Mouse (Mus musculus) T-helper 1 cell (primary cell): ENCODE data around the gene Arid3c.
"Not testable (repeated sequence)": the region's sequence is repeated elsewhere in the genome, so short reads cannot be mapped to it uniquely, and the experiment has no call there.

Experiments used
- in situ Hi-C: fragments of 300-600 bp; cut with MboI, MseI; formaldehyde crosslinking; loops from one replicate; pipeline ENCODE4 v1.15.1; 2025; ENCODE audit warnings: high pct_unique_total_duplicates

Gene Arid3c

DNA sequence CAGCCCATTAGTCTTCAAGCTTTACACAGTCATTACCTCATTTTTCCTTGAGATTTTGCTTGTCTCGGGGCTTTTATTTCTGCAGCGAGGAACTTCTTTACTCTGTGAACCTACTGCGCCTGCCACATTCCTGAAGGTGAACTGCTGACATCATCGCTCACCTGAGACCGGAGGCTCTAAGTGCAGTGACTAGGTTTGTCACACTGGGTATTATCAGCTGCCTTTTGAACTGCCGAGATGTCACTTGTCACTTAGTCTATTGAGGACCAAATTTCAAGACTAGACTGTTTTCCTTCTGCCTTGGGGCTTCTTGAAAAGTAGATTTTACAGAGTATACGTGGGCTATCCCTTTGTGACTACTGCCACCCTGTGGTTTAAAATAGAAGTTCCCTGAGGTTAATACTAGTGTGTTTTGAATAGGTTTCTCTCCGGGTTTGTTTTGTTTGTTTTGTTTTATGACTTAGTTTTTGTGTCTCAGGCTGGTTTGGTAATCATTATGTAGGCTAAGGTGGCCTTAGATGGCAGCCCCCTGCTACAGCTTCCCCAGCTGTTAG lies 22.7 kb downstream of the Arid3c start:
- in situ Hi-C loops = loop anchor here (25.0 kb wide), 1 partner anchor 996 kb away; the partner anchor contains the start of genes Aptx and Dnaja1

DNA sequence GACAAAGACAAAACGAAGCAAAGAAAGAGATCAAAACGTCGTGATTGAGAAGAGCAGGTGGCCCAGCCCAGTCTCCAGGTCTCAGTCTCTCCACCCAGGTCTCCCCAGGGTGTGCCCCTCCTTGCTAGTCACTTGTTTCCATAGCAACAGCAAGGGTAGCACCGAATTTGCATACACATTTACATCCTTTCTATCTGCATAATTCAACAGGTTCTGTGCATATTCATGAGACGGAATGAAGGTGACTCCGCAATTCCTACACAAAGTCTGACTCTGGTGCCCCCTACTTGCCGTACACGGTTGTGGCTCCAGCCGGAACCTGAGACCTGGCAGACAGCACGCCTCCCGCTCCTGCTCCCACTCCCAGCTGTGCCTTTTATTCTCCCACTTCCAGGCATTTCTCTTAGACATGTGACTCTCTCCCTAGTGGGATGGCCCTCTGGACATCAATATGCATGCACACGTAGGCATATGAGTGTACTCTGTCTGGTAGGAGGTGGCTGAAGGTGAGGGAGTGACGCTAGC lies 23.9 kb downstream of the Arid3c start:
- in situ Hi-C loops = loop anchor here (25.0 kb wide), 1 partner anchor 995 kb away; the partner anchor contains the start of genes Aptx and Dnaja1

GRCm38 (mm10) chr4:41705922-41706754 lies 24.8 kb downstream of the Arid3c start:
- in situ Hi-C loops = loop anchor here (25.0 kb wide), 1 partner anchor 994 kb away; the partner anchor contains the start of genes Aptx and Dnaja1

GRCm38 (mm10) chr4:41704651-41705050 lies 26.3 kb downstream of the Arid3c start:
- in situ Hi-C loops = loop anchor here (25.0 kb wide), 1 partner anchor 992 kb away; the partner anchor contains the start of genes Aptx and Dnaja1

DNA sequence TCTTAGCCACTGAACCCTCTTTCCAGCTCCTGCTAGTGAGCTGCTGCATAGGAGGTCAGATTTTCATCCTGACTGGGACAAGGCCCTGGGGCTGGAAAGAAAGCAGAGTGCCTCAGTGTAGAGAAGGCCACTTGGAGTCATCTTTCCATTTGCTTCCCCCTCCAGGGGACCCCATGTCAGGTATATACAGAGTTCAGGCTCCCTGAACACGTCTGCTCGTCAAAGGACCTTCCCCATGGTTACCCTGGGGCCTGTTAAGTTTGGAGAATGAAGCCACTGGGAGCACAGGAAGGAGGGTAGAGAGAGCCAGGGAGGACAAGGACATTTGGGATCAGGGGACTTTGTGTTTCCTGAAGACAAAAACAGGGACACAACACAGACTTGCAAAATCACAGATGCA lies 28.7 kb downstream of the Arid3c start:
- in situ Hi-C loops = loop anchor here (25.0 kb wide), 1 partner anchor 990 kb away; the partner anchor contains the start of genes Aptx and Dnaja1

GRCm38 (mm10) chr4:41700224-41700623 lies 30.7 kb downstream of the Arid3c start:
- in situ Hi-C loops = loop anchor here (25.0 kb wide), 1 partner anchor 988 kb away; the partner anchor contains the start of genes Aptx and Dnaja1

GRCm38 (mm10) chr4:41699783-41700182 lies 31.2 kb downstream of the Arid3c start, which contains the start of gene Il11ra1:
TSS of gene Il11ra1 (plus strand) at chr4:41699989.
- in situ Hi-C loops = loop anchor here (5.0 to 25.0 kb wide), 2 partner anchors 473 to 987 kb away; partner anchors contain the start of genes Aptx and Dnaja1

DNA sequence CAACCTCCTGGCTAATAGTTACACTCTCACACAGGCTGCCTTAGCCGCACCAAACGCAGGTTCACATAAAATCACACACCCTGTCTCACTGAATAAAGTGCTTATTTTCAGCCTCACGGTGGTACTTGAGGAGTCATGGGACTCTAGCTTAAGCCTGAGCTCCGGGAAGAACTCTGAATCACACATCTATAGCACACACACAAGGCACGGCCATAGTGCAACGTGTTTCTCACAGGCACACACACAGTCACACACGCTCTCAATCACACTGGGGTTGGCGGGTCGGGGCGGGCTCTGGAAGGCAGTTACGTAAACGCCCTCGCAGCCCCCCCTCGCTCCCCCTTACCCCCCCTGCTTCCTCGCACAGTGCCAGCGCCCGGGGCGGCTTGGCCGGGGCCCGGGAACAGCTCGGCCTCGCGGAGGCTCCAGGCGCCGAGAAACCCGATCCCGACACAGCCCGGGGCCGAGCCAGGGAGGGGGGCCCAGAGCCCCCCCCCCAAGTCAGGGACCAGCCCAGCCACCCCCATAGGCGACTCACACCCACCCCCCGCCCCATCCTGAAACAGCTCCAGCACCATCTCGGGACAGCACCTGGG lies 32.4 kb downstream of the Arid3c start:
- in situ Hi-C loops = loop anchor here (5.0 kb wide), 1 partner anchor 474 kb away; no protein-coding TSS in a partner anchor

DNA sequence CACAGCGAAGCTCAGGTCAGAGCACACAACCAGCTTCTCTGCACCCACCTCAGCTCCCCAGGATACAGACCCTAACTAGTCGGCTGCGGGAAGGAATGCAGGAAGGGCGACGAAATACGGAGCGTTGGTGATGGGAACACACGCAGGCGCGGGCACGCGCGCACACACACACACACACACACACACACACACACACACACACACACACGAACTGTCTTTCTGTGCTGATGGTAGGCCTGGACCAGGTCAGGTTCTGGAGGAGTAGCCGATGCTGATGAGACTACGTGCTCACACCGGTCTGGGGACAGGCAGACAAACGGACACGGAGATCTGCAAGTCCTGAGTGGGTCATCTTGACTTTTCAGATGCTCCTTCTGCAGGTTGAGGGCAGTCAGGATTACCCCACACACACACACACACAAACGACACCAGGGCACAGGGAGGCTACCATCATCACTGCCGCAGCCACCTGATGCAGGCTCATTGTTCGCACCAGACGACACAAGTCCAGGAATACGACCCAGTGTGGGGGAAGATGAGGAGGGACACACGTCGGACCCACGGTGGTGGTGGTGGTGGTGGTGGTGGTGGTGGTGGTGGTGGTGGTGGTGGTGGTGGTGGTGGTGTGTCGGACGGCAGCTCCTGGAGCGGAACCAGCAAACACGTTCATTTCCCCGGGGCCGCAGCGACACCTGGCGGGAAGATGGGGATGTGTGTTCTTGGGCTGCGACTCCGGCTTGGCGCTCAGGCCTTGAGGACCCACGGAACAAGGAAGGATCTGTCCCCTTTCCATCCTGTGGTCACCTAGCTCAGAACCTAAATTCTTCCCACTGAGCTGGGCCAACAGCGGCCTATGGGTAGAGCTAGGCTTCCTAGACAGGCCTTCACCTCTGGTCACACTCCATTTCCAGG lies 33.8 kb downstream of the Arid3c start, which contains the start of gene Cntfr:
Gene Cntfr (minus strand): TSS at position 160 of the 912 bp plus-strand sequence.
- in situ Hi-C loops = loop anchor here (5.0 kb wide), 1 partner anchor 475 kb away; no protein-coding TSS in a partner anchor

- in situ Hi-C loops = loop anchor here (5.0 kb wide), 1 partner anchor 476 kb away; no protein-coding TSS in a partner anchor
These were observed 34.5 kb downstream of the Arid3c start for GRCm38 (mm10) chr4:41696452-41696851.

DNA sequence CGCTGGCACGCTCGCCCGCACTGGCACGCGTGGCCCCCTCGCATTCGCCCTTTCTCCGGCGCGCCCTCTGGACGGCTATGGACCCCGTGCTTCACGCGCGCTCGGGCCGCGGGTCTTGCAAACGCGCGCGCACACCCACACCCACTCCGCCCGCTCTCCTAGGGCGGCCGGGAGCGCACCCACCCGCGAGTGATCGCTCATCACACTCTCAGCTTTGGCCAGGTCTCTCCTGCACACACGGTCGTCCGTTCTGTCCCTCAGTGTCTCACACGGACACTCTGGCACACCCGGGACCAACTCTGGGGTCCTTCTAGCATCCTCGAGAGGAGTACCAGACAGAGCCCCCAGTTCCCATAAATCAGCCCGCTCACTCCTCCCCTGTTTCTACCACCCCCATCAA lies 35.1 kb downstream of the Arid3c start:
- in situ Hi-C loops = loop anchor here (5.0 kb wide), 1 partner anchor 477 kb away; no protein-coding TSS in a partner anchor

DNA sequence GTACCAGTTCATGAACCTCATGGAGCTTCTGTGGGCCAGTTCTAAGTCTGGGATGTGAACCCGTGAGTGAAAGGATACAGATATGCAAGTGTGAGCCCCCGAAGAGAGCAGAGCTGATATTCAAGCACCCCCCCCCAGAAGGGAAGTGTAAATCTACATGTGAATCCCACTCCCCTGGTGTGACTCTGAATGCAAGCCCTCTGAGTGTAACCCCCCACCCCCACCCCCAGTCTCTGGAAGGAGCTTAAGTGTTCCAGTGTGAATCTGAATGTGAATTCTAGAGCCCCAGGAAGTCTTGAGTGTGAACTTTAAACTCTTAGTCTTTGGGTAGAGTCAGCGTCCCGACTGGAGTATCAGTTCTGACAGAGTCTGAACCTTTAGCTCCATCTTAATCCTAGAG lies 37.4 kb downstream of the Arid3c start:
- in situ Hi-C loops = loop anchor here (5.0 kb wide), 1 partner anchor 979 kb away; no protein-coding TSS in a partner anchor

DNA sequence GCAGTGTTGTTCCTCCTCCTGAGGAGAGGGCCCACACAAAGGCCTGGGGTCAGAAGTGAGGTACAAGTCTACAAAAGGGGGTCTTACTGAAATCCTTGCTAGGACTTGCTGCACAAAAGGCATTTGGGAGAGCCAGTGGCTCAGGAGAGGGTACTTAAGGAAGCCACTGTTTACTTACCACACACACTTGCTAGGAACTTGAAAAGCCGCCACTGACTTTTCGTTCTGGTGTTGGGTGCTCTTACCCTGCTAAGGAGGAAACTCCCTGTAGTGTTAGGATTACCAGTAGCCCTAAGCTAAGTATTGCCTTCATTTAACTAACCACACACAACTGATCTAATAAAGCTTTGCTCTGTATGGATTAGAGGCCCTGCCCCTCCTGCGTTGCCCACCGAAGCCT lies 40.9 kb downstream of the Arid3c start:
- in situ Hi-C loops = loop anchor here (5.0 kb wide), 1 partner anchor 982 kb away; no protein-coding TSS in a partner anchor

- in situ Hi-C loops = not testable (repeated sequence)
These were observed 42.4 kb downstream of the Arid3c start for GRCm38 (mm10) chr4:41688562-41688961.

- in situ Hi-C loops = not testable (repeated sequence)
These were observed 45.0 kb downstream of the Arid3c start for GRCm38 (mm10) chr4:41685882-41686492.

- in situ Hi-C loops = not testable (repeated sequence)
These were observed 46.0 kb downstream of the Arid3c start for GRCm38 (mm10) chr4:41684931-41685453.

DNA sequence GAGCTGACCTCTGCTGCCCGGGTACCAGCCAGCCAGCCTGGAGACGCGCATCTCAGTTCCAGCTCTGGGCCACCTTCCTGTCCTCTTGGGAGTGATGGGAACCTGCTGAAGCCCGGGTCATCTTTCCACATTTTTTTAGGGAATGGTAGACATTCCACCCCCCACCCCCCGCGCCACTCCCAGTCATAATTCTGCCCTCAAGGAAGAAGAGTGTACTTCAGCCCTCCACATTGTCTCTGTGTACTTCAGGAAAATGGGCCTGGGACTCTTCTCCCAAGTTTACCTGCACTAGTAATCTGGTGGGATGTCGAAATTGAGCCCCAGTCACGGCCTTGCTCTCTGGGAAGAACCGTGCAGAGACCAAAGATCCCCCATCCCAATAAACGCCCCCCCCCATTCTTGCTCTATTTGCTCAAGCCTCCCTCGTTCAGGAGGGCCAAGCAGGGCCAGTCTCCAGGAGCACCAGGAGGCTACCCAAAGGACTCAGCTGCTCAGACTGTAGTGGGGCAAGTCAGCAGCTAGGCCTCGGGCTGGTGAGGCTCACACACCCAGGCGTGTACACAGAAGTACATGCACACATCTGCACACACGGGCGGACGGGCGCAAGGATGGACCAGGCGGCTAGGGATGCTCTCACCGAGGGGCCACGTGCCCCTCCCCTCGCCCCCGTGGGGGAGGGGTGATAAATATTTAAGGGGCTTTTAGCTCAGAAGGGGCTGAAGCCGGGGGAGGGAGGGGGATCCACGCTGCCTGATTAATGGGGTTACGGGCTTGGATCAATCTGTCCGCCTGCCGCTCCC lies 46.6 kb downstream of the Arid3c start:
- in situ Hi-C loops = not testable (repeated sequence)

- in situ Hi-C loops = not testable (repeated sequence)
These were observed 47.6 kb downstream of the Arid3c start for GRCm38 (mm10) chr4:41683303-41683702.

- in situ Hi-C loops = no loop called here
These were observed 48.2 kb downstream of the Arid3c start for GRCm38 (mm10) chr4:41682789-41683188.
